Mouse (Mus musculus): ENCODE data around the gene Zfp30. TPM values are rescaled to one million over a fixed set of nuclear protein-coding genes. Genes with fewer than 3 reads are reported as not detected.

Zfp30 gene
- 5.2 and 7.1 TPM in 2 replicates for polyA plus RNA-seq (2016; fragmentation: Nextera tagmentation; extraction: Ambion mirVana)

DNA sequence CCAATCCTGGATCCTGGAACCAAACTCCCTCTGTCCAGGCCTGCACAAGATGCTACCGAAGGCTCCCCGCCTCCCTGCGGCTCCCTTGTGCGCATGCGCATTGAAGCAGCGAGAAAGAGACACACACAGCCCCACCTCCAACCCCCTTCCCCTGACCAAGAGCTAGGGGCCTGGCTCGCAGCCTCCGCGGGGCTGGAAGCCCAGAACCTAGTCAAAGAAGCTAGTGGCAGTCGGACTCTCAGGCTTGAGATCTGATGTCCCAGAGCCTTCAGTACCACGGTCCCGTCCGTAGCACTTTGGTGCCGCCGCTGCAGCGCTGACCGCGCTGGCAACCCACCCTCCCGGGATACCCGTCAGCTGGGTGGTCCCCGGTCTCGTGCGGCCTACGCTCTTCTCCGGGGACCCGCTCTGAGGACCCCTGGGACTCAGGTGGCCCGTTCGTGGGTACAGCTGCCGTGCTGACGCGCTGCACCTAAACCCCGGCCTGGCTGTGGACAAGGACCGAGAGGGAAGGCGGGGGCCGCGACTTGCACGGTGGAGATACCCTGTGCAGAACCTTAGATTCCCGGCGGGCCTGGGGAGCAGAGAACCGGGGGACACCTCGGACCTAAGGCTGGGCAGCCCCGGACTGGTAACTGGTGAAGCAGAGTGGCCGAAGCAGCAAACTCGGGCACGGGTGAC lies at the start of gene Zfp30:
Gene Zfp30, plus strand, starts transcription at position 128 of the 681 bp plus-strand sequence.
- peak; percentile 91 for DNase-seq (ENCODE audit: low spot score)
- Histone ChIP-seq H3K9me3 (replicated peaks) (no peaks in the 10 kb centered on the region), H3K4me3 (peak within 1 kb of the TSS; percentile 82), H3K27ac (peak within 1 kb of the TSS; percentile 88), H3K4me1 (peaks cover 13% of the 10 kb centered on the region), H3K27me3 (ENCODE audit: low read depth, poor library complexity, severe bottlenecking) (no peaks in the 10 kb centered on the region), H3K36me3 (peaks cover 30% of the 10 kb centered on the region)
- under 1% methylated on average over 45 of the region's 45 CpGs for WGBS

DNA sequence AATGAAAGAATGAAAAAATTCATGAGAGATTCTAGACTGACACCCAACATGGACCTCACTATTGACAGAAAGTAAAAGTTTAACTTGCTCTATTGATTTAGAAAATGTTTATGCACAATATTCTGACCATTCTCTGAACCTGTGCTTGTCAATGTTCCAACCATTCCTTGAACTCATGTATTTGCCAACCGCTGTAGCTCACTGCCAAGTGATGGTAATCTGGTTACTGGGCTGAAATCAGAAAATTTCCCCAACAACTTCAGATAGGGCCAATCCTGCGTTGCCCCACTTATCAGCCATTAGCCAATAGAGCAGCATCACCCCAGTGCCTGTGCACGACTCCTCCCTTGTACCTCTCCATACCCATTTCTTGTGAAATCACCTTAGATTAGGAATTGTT lies 41.5 kb upstream of the Zfp30 start:
- no peaks in the 10 kb centered on the region for H3K4me1 ChIP-seq
- H3K9me3 ChIP-seq (replicated peaks), result no peaks in the 10 kb centered on the region
- no peak for DNase-seq (ENCODE audit: low spot score)
- H3K4me3 ChIP-seq, result no peak overlapping the region
- 85% methylated on average over 3 of the region's 3 CpGs for WGBS
- no peaks in the 10 kb centered on the region for H3K36me3 ChIP-seq
- H3K27me3 ChIP-seq (ENCODE audit: low read depth, poor library complexity, severe bottlenecking), result no peaks in the 10 kb centered on the region
- no peak overlapping the region for H3K27ac ChIP-seq

- Histone ChIP-seq H3K27me3 (ENCODE audit: low read depth, poor library complexity, severe bottlenecking) (no peaks in the 10 kb centered on the region), H3K4me1 (no peaks in the 10 kb centered on the region), H3K4me3 (no peak overlapping the region), H3K36me3 (no peaks in the 10 kb centered on the region), H3K9me3 (replicated peaks) (no peaks in the 10 kb centered on the region; the same call in 1 of the 2 replicates), H3K27ac (no peak overlapping the region)
- 93% methylated on average over 5 of the region's 5 CpGs for WGBS
- no peak for DNase-seq (ENCODE audit: low spot score)
Measured at GRCm38 (mm10) chr7:29760476-29760875, 23.3 kb upstream of the Zfp30 start.

DNA sequence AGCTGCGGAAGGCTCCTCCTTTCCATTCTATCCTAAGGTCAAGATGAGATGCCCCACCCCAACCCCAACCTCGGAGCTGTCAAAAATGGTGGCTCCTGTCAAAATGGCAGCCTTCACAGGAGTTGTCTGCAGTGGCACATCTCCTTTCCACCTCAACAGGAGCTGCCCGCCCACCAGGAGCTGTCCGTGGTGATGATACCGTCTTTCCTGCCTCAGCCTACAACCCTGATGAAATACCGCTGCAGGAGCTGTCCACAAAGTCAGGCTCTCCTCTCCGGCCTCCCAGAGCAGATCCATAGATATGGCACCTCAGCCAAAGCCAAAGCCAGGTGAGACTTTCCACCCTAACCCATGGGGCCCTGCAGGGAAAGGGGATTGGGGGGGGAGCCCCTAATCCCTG lies 19.1 kb upstream of the Zfp30 start:
- H3K4me1 ChIP-seq, result peaks cover 12% of the 10 kb centered on the region
- no peak for DNase-seq (ENCODE audit: low spot score)
- H3K4me3 ChIP-seq, result no peak overlapping the region
- no peaks in the 10 kb centered on the region for H3K27me3 ChIP-seq (ENCODE audit: low read depth, poor library complexity, severe bottlenecking)
- WGBS, result 77% methylated on average over 7 of the region's 7 CpGs
- no peaks in the 10 kb centered on the region for H3K36me3 ChIP-seq
- no peaks in the 10 kb centered on the region for H3K9me3 ChIP-seq (replicated peaks)
- H3K27ac ChIP-seq, result no peak overlapping the region

- 1% methylated on average over 15 of the region's 15 CpGs for WGBS
- peak overlapping the region; percentile 71 for H3K27ac ChIP-seq
- no peaks in the 10 kb centered on the region for H3K27me3 ChIP-seq (ENCODE audit: low read depth, poor library complexity, severe bottlenecking)
- peaks cover 14% of the 10 kb centered on the region for H3K36me3 ChIP-seq
- H3K4me1 ChIP-seq, result peaks cover 12% of the 10 kb centered on the region
- no peaks in the 10 kb centered on the region for H3K9me3 ChIP-seq (replicated peaks)
- DNase-seq (ENCODE audit: low spot score), result peak; percentile 76
- peak overlapping the region; percentile 78 for H3K4me3 ChIP-seq
Measured at GRCm38 (mm10) chr7:29767058-29767686, 16.6 kb upstream of the Zfp30 start.

- peaks cover 12% of the 10 kb centered on the region for H3K4me1 ChIP-seq
- peaks cover 24% of the 10 kb centered on the region for H3K36me3 ChIP-seq
- WGBS, result under 1% methylated on average over 32 of the region's 32 CpGs
- peak within 1 kb of the TSS; percentile 88 for H3K27ac ChIP-seq
- H3K27me3 ChIP-seq (ENCODE audit: low read depth, poor library complexity, severe bottlenecking), result no peaks in the 10 kb centered on the region
- peak within 1 kb of the TSS; percentile 78 for H3K4me3 ChIP-seq
- DNase-seq (ENCODE audit: low spot score), result peak; percentile 83
- no peaks in the 10 kb centered on the region for H3K9me3 ChIP-seq (replicated peaks)
Measured at GRCm38 (mm10) chr7:29768090-29768900, 15.5 kb upstream of the Zfp30 start, which contains the start of gene Zfp84. Gene Zfp84, plus strand, starts transcription at chr7:29768552.

- 8% methylated on average over 10 of the region's 10 CpGs for WGBS
- Histone ChIP-seq H3K27ac (peak overlapping the region; percentile 88), H3K4me3 (peak overlapping the region; percentile 78), H3K9me3 (replicated peaks) (no peaks in the 10 kb centered on the region), H3K4me1 (peaks cover 12% of the 10 kb centered on the region), H3K27me3 (ENCODE audit: low read depth, poor library complexity, severe bottlenecking) (no peaks in the 10 kb centered on the region), H3K36me3 (peaks cover 31% of the 10 kb centered on the region)
- no peak for DNase-seq (ENCODE audit: low spot score)
Measured at GRCm38 (mm10) chr7:29768980-29769379, 14.8 kb upstream of the Zfp30 start.

- no peaks in the 10 kb centered on the region for H3K9me3 ChIP-seq (replicated peaks)
- peaks cover 76% of the 10 kb centered on the region for H3K36me3 ChIP-seq
- DNase-seq (ENCODE audit: low spot score), result no peak
- no peak overlapping the region for H3K4me3 ChIP-seq
- H3K27me3 ChIP-seq (ENCODE audit: low read depth, poor library complexity, severe bottlenecking), result no peaks in the 10 kb centered on the region
- WGBS, result 94% methylated on average over 7 of the region's 7 CpGs
- peaks cover 8% of the 10 kb centered on the region for H3K4me1 ChIP-seq
- no peak overlapping the region for H3K27ac ChIP-seq
Measured at GRCm38 (mm10) chr7:29773503-29773902, 10.3 kb upstream of the Zfp30 start.

GRCm38 (mm10) chr7:29774371-29774770 lies 9.4 kb upstream of the Zfp30 start:
- Histone ChIP-seq H3K27ac (no peak overlapping the region), H3K27me3 (ENCODE audit: low read depth, poor library complexity, severe bottlenecking) (no peaks in the 10 kb centered on the region), H3K4me3 (no peak overlapping the region), H3K4me1 (peaks cover 3% of the 10 kb centered on the region), H3K36me3 (peaks cover 84% of the 10 kb centered on the region), H3K9me3 (replicated peaks) (no peaks in the 10 kb centered on the region)
- 96% methylated on average over 3 of the region's 3 CpGs for WGBS
- no peak for DNase-seq (ENCODE audit: low spot score)

DNA sequence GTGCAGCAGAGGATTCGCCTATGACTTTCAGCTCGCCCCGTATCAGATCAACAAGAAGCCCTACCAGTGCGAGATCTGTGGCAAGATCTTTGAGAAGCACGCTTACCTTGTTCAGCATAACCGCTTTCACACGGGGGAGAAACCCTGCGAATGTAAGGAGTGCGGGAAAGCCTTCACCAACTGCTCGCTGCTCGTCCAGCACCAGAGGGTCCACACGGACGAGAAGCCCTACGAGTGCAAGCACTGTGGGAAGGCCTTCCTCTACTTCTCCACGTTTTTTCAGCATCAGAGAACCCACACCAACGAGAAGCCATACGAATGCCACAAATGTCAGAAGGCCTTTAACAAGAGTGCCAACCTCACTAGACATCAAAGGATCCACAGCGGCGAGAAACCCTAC lies 7.2 kb upstream of the Zfp30 start:
- no peaks in the 10 kb centered on the region for H3K9me3 ChIP-seq (replicated peaks)
- DNase-seq (ENCODE audit: low spot score), result no peak
- H3K4me1 ChIP-seq, result no peaks in the 10 kb centered on the region
- peaks cover 81% of the 10 kb centered on the region for H3K36me3 ChIP-seq
- no peak overlapping the region for H3K27ac ChIP-seq
- no peak overlapping the region for H3K4me3 ChIP-seq
- H3K27me3 ChIP-seq (ENCODE audit: low read depth, poor library complexity, severe bottlenecking), result no peaks in the 10 kb centered on the region
- 95% methylated on average over 19 of the region's 19 CpGs for WGBS

DNA sequence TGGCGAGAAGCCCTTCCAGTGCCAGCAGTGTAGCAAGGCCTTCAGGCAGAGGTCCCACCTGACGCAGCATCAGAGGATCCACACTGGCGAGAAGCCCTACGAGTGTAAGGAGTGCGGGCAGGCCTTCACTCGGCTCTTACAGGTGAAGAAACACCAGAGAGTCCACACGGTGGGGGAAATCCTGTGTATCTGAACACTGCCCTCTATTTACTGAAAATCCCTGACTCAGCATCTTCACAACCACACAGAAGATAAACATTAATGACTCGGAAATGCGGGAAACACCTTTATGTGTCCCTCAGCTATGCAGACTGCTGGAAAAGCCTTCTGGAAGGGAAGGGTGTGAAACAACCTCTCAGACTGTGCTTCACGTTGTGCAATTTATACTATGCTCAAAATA lies 6.4 kb upstream of the Zfp30 start:
- Histone ChIP-seq H3K4me3 (no peak overlapping the region), H3K27me3 (ENCODE audit: low read depth, poor library complexity, severe bottlenecking) (no peaks in the 10 kb centered on the region), H3K4me1 (no peaks in the 10 kb centered on the region), H3K36me3 (peaks cover 73% of the 10 kb centered on the region), H3K9me3 (replicated peaks) (no peaks in the 10 kb centered on the region), H3K27ac (no peak overlapping the region)
- 95% methylated on average over 10 of the region's 10 CpGs for WGBS
- DNase-seq (ENCODE audit: low spot score), result no peak

- Histone ChIP-seq H3K27me3 (ENCODE audit: low read depth, poor library complexity, severe bottlenecking) (no peaks in the 10 kb centered on the region), H3K36me3 (peaks cover 32% of the 10 kb centered on the region), H3K9me3 (replicated peaks) (no peaks in the 10 kb centered on the region), H3K4me1 (peaks cover 13% of the 10 kb centered on the region), H3K27ac (no peak overlapping the region), H3K4me3 (peak overlapping the region; percentile 82)
- WGBS, result 75% methylated on average over 8 of the region's 8 CpGs
- DNase-seq (ENCODE audit: low spot score), result no peak
Measured at GRCm38 (mm10) chr7:29785023-29785422, 1.2 kb downstream of the Zfp30 start.

GRCm38 (mm10) chr7:29785888-29786287 lies 2.1 kb downstream of the Zfp30 start:
- no peaks in the 10 kb centered on the region for H3K9me3 ChIP-seq (replicated peaks)
- WGBS, result 84% methylated on average over 5 of the region's 5 CpGs
- H3K27ac ChIP-seq, result no peak overlapping the region
- peaks cover 41% of the 10 kb centered on the region for H3K36me3 ChIP-seq
- peak overlapping the region; percentile 82 for H3K4me3 ChIP-seq
- DNase-seq (ENCODE audit: low spot score), result no peak
- H3K4me1 ChIP-seq, result peaks cover 13% of the 10 kb centered on the region
- H3K27me3 ChIP-seq (ENCODE audit: low read depth, poor library complexity, severe bottlenecking), result no peaks in the 10 kb centered on the region
